Mouse (Mus musculus) mouse trophoblast stem cell (cell line): ENCODE results near the gene Unc13a.
"Not testable (repeated sequence)": the region's sequence is repeated elsewhere in the genome, so short reads cannot be mapped to it uniquely, and the experiment has no call there.

Experiments
- in situ Hi-C, 2 experiments: fragments of 300-500 bp; cut with MseI, MboI; formaldehyde crosslinking; loops; 2 replicates in 1 of 2; 3 replicates in 1 of 2; pipeline ENCODE4 v1.15.1; 2025

Unc13a gene

GRCm38 (mm10) chr8:71671549-71671965 is at the start of gene Unc13a:
Gene Unc13a, minus strand, starts transcription at chr8:71671757.
- in situ Hi-C loops: no loop called here

DNA sequence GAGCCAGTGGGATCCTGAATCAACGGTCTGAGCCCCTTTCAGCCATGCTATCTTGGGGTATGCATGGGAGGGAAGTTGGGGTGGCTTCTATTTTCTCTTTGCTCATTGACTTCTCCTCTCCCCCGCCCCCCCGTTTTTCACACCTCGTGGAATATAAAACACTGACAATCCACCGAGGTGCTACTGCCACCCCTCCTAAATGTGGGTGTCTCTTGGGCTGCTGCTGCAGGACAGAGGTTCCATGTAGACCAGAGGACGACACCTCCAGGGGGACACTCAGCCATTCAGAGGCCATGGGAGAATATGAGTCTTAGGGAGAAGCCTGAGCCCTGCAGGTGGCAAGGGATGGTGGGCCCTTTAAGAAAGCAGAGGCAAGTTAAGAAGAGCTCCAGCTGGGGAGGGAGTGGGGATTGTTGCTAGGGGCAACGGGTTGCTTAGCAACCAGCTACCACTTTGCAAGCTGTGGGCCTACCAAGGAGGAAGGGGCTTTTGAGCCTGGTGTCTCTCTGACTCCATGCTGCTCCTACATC is 48.4 kb upstream of the Unc13a start:
- in situ Hi-C loops: no loop called here

DNA sequence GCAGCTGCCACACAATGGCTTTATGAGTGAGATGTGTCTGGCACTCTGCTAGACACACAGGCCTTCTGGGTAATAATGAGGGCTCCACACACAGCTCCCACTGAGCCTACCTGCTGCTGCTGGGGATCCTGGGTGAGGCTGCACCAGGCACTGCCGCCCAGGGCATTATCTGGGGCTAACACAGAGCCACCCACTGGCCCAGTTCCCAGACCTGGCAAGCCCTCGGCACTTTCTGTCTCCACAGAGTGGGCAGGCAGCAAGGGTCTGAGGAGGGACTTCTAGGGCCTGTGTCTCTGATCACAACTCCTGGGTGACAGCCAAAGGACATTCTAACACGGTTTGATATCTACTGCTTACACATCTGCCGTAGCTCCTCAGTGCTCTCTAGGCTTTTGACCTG is 47.7 kb upstream of the Unc13a start:
- in situ Hi-C loops: no loop called here

DNA sequence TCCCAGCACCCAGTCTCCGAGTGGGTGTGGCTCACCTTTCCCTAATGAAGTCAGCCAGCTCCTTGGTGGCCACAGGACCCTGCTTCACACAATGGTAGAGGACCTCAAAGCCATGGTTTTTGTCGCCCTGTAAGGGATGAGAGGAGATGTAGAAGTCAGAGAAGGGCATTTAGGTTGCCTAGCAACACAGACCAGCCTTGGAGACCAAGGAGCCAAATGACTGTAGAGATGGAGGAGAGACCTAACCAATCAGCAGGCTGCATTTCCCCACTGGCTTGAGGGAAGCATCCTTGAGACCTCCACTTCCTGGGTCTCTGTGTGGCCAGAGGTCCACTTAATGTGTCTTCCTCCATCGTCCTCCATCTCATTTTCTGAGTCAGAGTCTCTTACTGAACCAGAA is 46.7 kb upstream of the Unc13a start:
- in situ Hi-C loops: no loop called here

- in situ Hi-C loops: no loop called here
These were observed 45.5 kb upstream of the Unc13a start for GRCm38 (mm10) chr8:71717096-71717495.

- in situ Hi-C loops: no loop called here
These were observed 45.0 kb upstream of the Unc13a start for GRCm38 (mm10) chr8:71716561-71717053.

DNA sequence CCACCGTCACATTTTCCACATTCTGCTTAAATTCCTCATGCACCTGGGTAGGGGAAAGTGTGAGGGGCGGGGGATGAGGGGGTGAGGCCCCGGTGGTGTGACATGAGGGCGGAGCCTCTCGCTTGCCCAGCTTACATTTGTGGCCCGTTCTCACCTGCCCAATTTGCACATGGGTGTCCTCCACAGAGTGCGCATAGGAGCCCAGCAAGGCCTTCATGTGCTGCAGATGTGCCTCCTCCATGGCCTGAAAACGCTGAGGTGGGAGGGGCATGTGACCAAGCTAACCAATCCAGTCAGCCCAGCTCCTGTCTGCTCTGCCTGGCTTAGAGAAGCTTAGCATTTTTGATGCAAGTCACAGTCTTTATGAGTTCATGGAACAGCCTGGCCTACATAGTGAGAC is 44.0 kb upstream of the Unc13a start:
- in situ Hi-C loops: no loop called here

- in situ Hi-C loops: no loop called here
These were observed 40.0 kb upstream of the Unc13a start for GRCm38 (mm10) chr8:71711574-71711973.

- in situ Hi-C loops: no loop called here
These were observed 38.4 kb upstream of the Unc13a start for GRCm38 (mm10) chr8:71709800-71710446.

DNA sequence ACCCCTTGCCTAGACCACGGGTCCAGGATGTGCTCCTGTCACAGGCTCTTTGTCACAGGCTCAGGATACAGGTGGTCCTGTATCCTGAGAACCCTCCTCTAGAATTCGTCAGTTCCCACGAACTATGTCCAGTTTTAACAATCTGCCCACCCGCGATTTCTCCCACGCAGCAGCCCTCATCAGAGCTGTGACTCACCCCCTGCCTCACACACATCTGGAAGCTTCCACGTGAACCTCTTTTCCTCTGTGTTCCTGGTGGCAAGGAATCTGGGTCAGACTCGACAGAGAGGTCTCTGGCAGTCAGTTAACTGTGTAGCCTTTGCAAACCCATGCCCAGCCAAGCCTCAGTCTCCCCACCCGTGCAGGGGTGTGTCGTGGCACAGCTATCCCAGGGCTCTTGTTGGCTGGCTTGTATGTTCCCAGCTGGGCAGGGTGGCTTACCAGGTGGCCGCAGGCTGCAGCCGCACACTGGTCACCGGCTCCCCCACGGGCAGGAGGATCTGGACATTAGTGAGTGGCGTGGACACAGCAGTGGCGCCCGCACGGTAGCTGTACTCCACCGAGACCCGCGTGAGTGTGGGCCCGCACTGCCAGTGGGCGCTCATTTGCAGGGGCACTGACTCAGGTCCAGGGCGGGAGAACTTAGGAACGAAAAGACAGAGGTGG is 37.7 kb upstream of the Unc13a start:
- in situ Hi-C loops: no loop called here

GRCm38 (mm10) chr8:71707874-71708273 is 36.3 kb upstream of the Unc13a start:
- in situ Hi-C loops: no loop called here

- in situ Hi-C loops: not testable (repeated sequence)
These were observed 31.8 kb upstream of the Unc13a start for GRCm38 (mm10) chr8:71703400-71703799.

DNA sequence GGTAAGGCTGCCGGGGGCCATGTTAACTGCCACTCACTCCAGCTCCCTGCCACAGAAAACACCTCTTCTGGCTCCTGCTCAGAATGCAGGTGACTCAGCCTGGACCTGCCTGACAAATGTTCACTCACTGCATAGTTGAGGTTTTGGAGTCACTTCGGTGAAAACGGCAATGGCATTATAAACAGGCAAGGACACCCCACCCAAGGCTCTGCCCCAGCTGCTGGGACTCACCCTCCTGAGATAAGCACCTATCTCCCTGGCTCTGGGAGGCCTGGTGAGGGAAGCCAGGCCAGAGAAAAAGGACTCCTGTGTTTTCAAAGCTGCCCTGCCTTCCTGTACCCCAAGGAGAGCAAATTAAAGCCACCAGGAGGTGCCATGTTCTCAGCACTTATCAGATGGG is 31.4 kb upstream of the Unc13a start:
- in situ Hi-C loops: no loop called here

GRCm38 (mm10) chr8:71702087-71702432 is 30.5 kb upstream of the Unc13a start:
- in situ Hi-C loops: no loop called here

- in situ Hi-C loops: no loop called here
These were observed 30.0 kb upstream of the Unc13a start, which contains the start of gene B3gnt3 for GRCm38 (mm10) chr8:71701414-71702086. Gene B3gnt3, minus strand, starts transcription at chr8:71701789.

GRCm38 (mm10) chr8:71700493-71701269 is 29.1 kb upstream of the Unc13a start:
- in situ Hi-C loops: no loop called here

DNA sequence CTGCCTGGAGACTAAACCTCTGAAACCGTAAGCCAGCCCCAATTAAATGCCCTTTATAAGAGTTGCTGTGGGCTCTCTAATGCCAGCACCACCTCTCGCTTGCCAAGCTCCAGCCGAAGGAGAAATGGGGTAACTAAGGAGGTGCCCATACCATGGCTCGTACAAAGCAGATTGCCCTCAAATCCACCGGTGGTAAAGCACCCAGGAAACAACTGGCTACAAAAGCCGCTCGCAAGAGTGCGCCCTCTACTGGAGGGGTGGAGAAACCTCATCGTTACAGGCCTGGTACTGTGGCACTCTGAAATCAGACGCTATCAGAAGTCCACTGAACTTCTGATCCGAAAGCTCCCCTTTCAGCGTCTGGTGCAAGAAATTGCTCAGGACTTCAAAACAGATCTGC is 23.9 kb upstream of the Unc13a start:
- in situ Hi-C loops: not testable (repeated sequence)

GRCm38 (mm10) chr8:71693166-71694041 is 21.8 kb upstream of the Unc13a start:
- in situ Hi-C loops: no loop called here

- in situ Hi-C loops: no loop called here
These were observed 21.0 kb upstream of the Unc13a start for GRCm38 (mm10) chr8:71692509-71692908.

DNA sequence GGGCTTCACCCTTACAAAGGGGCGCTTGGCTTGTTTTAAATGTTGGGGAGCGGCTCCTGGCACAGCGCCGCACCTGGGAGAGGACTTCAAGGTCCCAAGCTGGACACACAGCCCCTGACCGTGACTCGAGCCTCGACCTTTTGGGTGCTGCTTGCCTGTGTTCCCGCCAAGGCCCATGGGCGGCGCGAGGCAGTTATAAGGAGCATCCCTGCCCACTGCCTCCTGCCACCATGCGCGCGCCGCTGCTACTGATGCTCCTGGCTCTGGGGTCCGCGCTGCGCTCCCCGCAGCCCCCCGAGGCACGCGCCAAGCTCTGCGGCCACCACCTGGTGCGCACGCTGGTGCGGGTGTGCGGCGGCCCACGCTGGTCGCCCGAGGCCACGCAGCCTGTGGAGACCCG is 17.5 kb upstream of the Unc13a start, which contains the start of gene Insl3:
Gene Insl3 (plus strand): TSS at position 187 of the 400 bp plus-strand sequence.
- in situ Hi-C loops: no loop called here

- in situ Hi-C loops: no loop called here
These were observed 16.1 kb upstream of the Unc13a start for GRCm38 (mm10) chr8:71687616-71688015.
